Comparison of ENCODE assay signal across 7 mouse cellular contexts in the genomic region with DNA sequence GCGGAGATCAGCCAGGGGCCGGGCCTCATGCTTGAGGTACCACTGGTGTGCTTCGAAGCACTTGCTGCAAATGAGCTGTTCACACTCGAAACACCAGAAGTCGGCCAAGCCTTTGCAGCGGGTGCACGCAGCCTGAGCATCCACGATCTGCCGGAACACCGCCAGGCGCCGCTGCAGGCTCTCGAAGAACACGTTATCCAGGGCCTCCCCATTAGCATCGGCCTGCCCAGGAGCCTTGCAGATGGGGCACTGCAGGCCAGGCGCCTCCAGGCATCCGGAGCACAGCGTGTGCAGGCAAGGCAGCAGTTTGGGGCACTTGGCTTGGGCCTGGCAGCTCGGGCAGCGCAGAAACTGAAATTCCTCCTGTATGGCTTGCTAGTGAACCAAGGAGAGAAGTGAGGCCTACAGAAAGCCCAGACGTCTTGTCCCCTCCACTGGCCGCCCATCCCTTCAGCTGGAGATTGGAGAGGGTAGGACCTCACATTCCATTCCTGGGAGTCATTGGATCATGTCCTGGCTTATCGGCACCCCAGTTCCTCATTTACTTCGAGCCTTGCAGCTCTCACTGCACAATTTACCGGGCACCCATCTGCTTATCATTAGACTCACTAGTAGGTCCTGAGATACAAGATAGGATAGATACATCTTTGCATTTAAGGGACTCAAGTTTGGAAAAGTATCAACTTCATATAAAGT. TPM values are rescaled to one million over a fixed set of nuclear protein-coding genes. Genes with fewer than 3 reads are reported as not detected.
DNase-seq lines count a peak whose midpoint lies in the region; ATAC-seq and TF ChIP-seq lines count a peak whose summit lies in the region.

No protein-coding gene starts in this region.

- 13% methylated on average over 25 of the region's 25 CpGs for WGBS in intestine, postnatal 0 days
- 15% methylated on average over 25 of the region's 25 CpGs for WGBS in midbrain, embryonic 10.5 days

- H3K9ac ChIP-seq in intestine, postnatal 0 days (ENCODE audit: low read depth, low read length), result no peak overlapping the region

- no peaks in the 10 kb centered on the region; the same call in 1 of the 2 replicates for H3K4me1 ChIP-seq in intestine, postnatal 0 days (replicated peaks; ENCODE audit: control insufficient read depth, insufficient read depth, low read length)
- H3K4me1 ChIP-seq in midbrain, embryonic 10.5 days, result peaks cover 37% of the 10 kb centered on the region

- no peaks in the 10 kb centered on the region for H3K9me3 ChIP-seq in intestine, postnatal 0 days (ENCODE audit: control insufficient read depth)
- no peaks in the 10 kb centered on the region for H3K9me3 ChIP-seq in midbrain, embryonic 10.5 days (replicated peaks)

- peak overlapping the region; percentile 84 for H3K4me2 ChIP-seq in intestine, postnatal 0 days (replicated peaks; ENCODE audit: low read depth)

- peak; percentile 90 for DNase-seq in adrenal gland, adult 2 months
- peak; percentile 79 for DNase-seq in embryo, embryonic 9.5 days (ENCODE audit: extremely low spot score)
- peak; percentile 72 to 89 for DNase-seq in gastrocnemius, postnatal 4 days (ENCODE audit: low spot score in 2 of 2)
- peak; percentile 72 to 80 for DNase-seq in left cerebral cortex, postnatal 36 days (ENCODE audit: low spot score in 2 of 2)
- peak; percentile 84 for DNase-seq in midbrain, embryonic 10.5 days (ENCODE audit: low spot score)
- DNase-seq in skeletal muscle tissue, adult 2 months (ENCODE audit: low read depth, low spot score), result peak; percentile 68

- intact Hi-C loops in left cerebral cortex, postnatal 36 days (cut with DNase I), result no loop called here

- no peaks in the 10 kb centered on the region for H3K27me3 ChIP-seq in intestine, postnatal 0 days (replicated peaks; ENCODE audit: control insufficient read depth, insufficient read depth, low read length)
- H3K27me3 ChIP-seq in midbrain, embryonic 10.5 days (ENCODE audit: low read depth, poor library complexity, severe bottlenecking), result no peaks in the 10 kb centered on the region

- H3K27ac ChIP-seq in intestine, postnatal 0 days (ENCODE audit: low read depth, low read length), result no peak overlapping the region
- H3K27ac ChIP-seq in midbrain, embryonic 10.5 days (replicated peaks), result peak overlapping the region; percentile 79

- peak; percentile 55; the same call in 1 of the 2 replicates for ATAC-seq in intestine, postnatal 0 days

- H3K4me3 ChIP-seq in intestine, postnatal 0 days (ENCODE audit: low read depth, low read length), result peak overlapping the region; percentile 21; the same call in 1 of the 2 replicates
- H3K4me3 ChIP-seq in midbrain, embryonic 10.5 days, result peak overlapping the region; percentile 41

- no peaks in the 10 kb centered on the region for H3K36me3 ChIP-seq in intestine, postnatal 0 days (ENCODE audit: control insufficient read depth, insufficient read depth)
- peaks cover 11% of the 10 kb centered on the region; the same call in 1 of the 2 replicates for H3K36me3 ChIP-seq in midbrain, embryonic 10.5 days

- TF ChIP-seq CTCF in intestine, postnatal 0 days (IDR thresholded peaks at IDR 0.05; ENCODE audit: low read depth), result peak; percentile 92

RNA-seq across cellular contexts. Expression of gene Pml, which starts 2.4 kb away (rescaled TPM):
- total RNA-seq in adrenal gland, adult 2 months (2021), result 10 to 100 TPM; 20.8 to 28.0 TPM
- 27.7 and 33.4 TPM in 2 replicates for polyA plus RNA-seq in adrenal gland, adult 2 months (2012; rRNA removed)
- total RNA-seq in gastrocnemius, postnatal 4 days (2021), result 10 to 100 TPM; 16.8 to 19.5 TPM
- 5.3 and 7.1 TPM in 2 replicates for polyA plus RNA-seq in intestine, postnatal 0 days (2015; fragmentation: Nextera tagmentation; extraction: Ambion mirVana)
- total RNA-seq in left cerebral cortex, postnatal 36 days (2021), result 10 to 100 TPM; 13.7 to 17.5 TPM
- polyA plus RNA-seq in midbrain, embryonic 10.5 days (2016; fragmentation: Nextera tagmentation; extraction: Ambion mirVana), result 13.4 and 14.1 TPM in 2 replicates

RNA-seq across cellular contexts. Expression of gene Stoml1, which starts 5.8 kb away (rescaled TPM):
- 10 to 100 TPM; 13.8 to 17.2 TPM for total RNA-seq in adrenal gland, adult 2 months (2021)
- polyA plus RNA-seq in adrenal gland, adult 2 months (2012; rRNA removed), result 38.1 and 38.4 TPM in 2 replicates
- 10 to 100 TPM; 16.1 to 16.6 TPM for total RNA-seq in gastrocnemius, postnatal 4 days (2021)
- polyA plus RNA-seq in intestine, postnatal 0 days (2015; fragmentation: Nextera tagmentation; extraction: Ambion mirVana), result 15.0 and 15.9 TPM in 2 replicates
- 10 to 100 TPM; 64.6 to 72.4 TPM for total RNA-seq in left cerebral cortex, postnatal 36 days (2021)
- polyA plus RNA-seq in midbrain, embryonic 10.5 days (2016; fragmentation: Nextera tagmentation; extraction: Ambion mirVana), result 32.2 and 39.9 TPM in 2 replicates

RNA-seq across cellular contexts. Expression of gene Islr2, which starts 43.1 kb away (rescaled TPM):
- 1 to 10 TPM; 1.5 to 2.0 TPM for total RNA-seq in adrenal gland, adult 2 months (2021)
- polyA plus RNA-seq in adrenal gland, adult 2 months (2012; rRNA removed), result 1.3 and 2.0 TPM in 2 replicates
- 1 to 10 TPM; 6.4 to 7.7 TPM for total RNA-seq in gastrocnemius, postnatal 4 days (2021)
- polyA plus RNA-seq in intestine, postnatal 0 days (2015; fragmentation: Nextera tagmentation; extraction: Ambion mirVana), result 0.27 and 0.35 TPM in 2 replicates
- total RNA-seq in left cerebral cortex, postnatal 36 days (2021), result 10 to 100 TPM; 75.1 to 80.7 TPM
- polyA plus RNA-seq in midbrain, embryonic 10.5 days (2016; fragmentation: Nextera tagmentation; extraction: Ambion mirVana), result 5.2 and 8.1 TPM in 2 replicates

RNA-seq across cellular contexts. Expression of gene Islr, which starts 43.1 kb away (rescaled TPM):
- total RNA-seq in adrenal gland, adult 2 months (2021), result 10 to 100 TPM; 23.5 to 30.9 TPM
- polyA plus RNA-seq in adrenal gland, adult 2 months (2012; rRNA removed), result 93.8 and 107 TPM in 2 replicates
- 100 to 1,000 TPM; 179 to 208 TPM for total RNA-seq in gastrocnemius, postnatal 4 days (2021)
- polyA plus RNA-seq in intestine, postnatal 0 days (2015; fragmentation: Nextera tagmentation; extraction: Ambion mirVana), result 26.9 and 29.6 TPM in 2 replicates
- 10 to 100 TPM; 13.8 to 16.8 TPM for total RNA-seq in left cerebral cortex, postnatal 36 days (2021)
- 7.4 and 15.4 TPM in 2 replicates for polyA plus RNA-seq in midbrain, embryonic 10.5 days (2016; fragmentation: Nextera tagmentation; extraction: Ambion mirVana)

Comparison
In these comparisons a context has a peak if more than half of its experiments do, and no peak if none do; other contexts are left out.
1. RNA of gene Islr2, which starts 43.1 kb away (total RNA-seq): 75.1 to 80.7 TPM in left cerebral cortex, postnatal 36 days; 6.4 to 7.7 TPM in gastrocnemius, postnatal 4 days and 1.5 to 2.0 TPM in adrenal gland, adult 2 months; every median in the first group is over 4 times any median in the second.
2. Peak in every context shown above with its lines, with median percentiles within 50 percentile points of each other: DNase-seq.